Mouse (Mus musculus) ES-E14 (cell line): ENCODE measurements around the gene Kif13a. TPM values are rescaled to one million over a fixed set of nuclear protein-coding genes. Genes with fewer than 3 reads are reported as not detected.

Source experiments
- DNase-seq: peaks from one replicate; pipeline ENCODE4 v3.0.0-alpha.2; 2013; ENCODE audit warnings: low read depth, low spot score
- H3K27ac ChIP-seq: 2 replicates; pipeline ENCODE4 v1.5.1; 2012; ENCODE audit warnings: low read depth, mild to moderate bottlenecking, low read length, moderate library complexity, mixed read lengths; ENCODE audit not compliant: poor library complexity, insufficient read depth, severe bottlenecking
- H3K36me3 ChIP-seq: 2 replicates; pipeline ENCODE4 v1.6.1; 2012; ENCODE audit warnings: mild to moderate bottlenecking, low read length, moderate library complexity, mixed read lengths; ENCODE audit not compliant: control insufficient read depth, poor library complexity, insufficient read depth, severe bottlenecking
- H3K4me1 ChIP-seq, 2 experiments: fragments of 150-350 bp in 1 of 2; sonication (generic) in 1 of 2; 2 replicates each; pipeline ENCODE4 v1.6.1; 2012; ENCODE audit warnings: low read length in 2 of 2, mild to moderate bottlenecking in 1 of 2, mixed read lengths in 1 of 2; ENCODE audit not compliant: control insufficient read depth in 2 of 2, insufficient read depth in 2 of 2, poor library complexity in 1 of 2
- H3K4me3 ChIP-seq, 2 experiments: fragments of 150-350 bp in 1 of 2; sonication (generic) in 1 of 2; 2 replicates each; pipeline ENCODE4 v1.5.1; 2012; ENCODE audit warnings: low read length in 2 of 2, low read depth in 1 of 2, mild to moderate bottlenecking in 1 of 2, mixed read lengths in 1 of 2; ENCODE audit not compliant: insufficient read depth in 1 of 2, poor library complexity in 1 of 2, severe bottlenecking in 1 of 2
- H3K9ac ChIP-seq: 2 replicates; pipeline ENCODE4 v1.6.1; 2012; ENCODE audit warnings: low read depth, mild to moderate bottlenecking, low read length, mixed read lengths; ENCODE audit not compliant: poor library complexity, insufficient read depth, severe bottlenecking
- H3K9me3 ChIP-seq: fragments of 150-350 bp; sonication (generic); 2 replicates; pipeline ENCODE4 v1.6.1; 2012; ENCODE audit warnings: low read depth, mild to moderate bottlenecking, low read length; ENCODE audit not compliant: control insufficient read depth, insufficient read depth
- CHD2 ChIP-seq: IDR thresholded peaks from 2 replicates; pipeline ENCODE4 v1.6.1; 2014; ENCODE audit warnings: mild to moderate bottlenecking, low read depth, low read length, inconsistent platforms
- HCFC1 ChIP-seq: IDR thresholded peaks from 2 replicates; pipeline ENCODE4 v1.6.1; 2012; ENCODE audit warnings: low read length, inconsistent platforms, borderline replicate concordance; ENCODE audit not compliant: insufficient read depth
- MAFK ChIP-seq: IDR thresholded peaks from 2 replicates; pipeline ENCODE4 v1.6.1; 2014; ENCODE audit warnings: mild to moderate bottlenecking, low read depth, low read length, inconsistent platforms; ENCODE audit not compliant: insufficient read depth
- ZC3H11A ChIP-seq: IDR thresholded peaks from 2 replicates; pipeline ENCODE4 v1.6.1; 2012; ENCODE audit warnings: low read depth, mild to moderate bottlenecking, inconsistent platforms, low read length, borderline replicate concordance
- ZNF384 ChIP-seq: IDR thresholded peaks from 2 replicates; pipeline ENCODE4 v1.6.1; 2012; ENCODE audit warnings: low read depth, low read length, inconsistent platforms
- in situ Hi-C, 2 experiments: fragments of 600-800 bp; cut with MboI; formaldehyde crosslinking; loops; one replicate each; pipeline ENCODE4 v1.15.1; 2025; ENCODE audit warnings: low sequenced_read_pairs in 2 of 2, inconsistent platforms in 1 of 2; ENCODE audit not compliant: unreplicated experiment in 2 of 2
- total RNA-seq: library from RNA; depleted of rRNA; stranded (reverse); fragments of 300-350 nt; gene quantifications from 2 replicates; pipeline ENCODE4 v1.2.3, GENCODE M21; 2012

Kif13a gene
- total RNA-seq, 1 experiment, result 23.6 TPM

DNA sequence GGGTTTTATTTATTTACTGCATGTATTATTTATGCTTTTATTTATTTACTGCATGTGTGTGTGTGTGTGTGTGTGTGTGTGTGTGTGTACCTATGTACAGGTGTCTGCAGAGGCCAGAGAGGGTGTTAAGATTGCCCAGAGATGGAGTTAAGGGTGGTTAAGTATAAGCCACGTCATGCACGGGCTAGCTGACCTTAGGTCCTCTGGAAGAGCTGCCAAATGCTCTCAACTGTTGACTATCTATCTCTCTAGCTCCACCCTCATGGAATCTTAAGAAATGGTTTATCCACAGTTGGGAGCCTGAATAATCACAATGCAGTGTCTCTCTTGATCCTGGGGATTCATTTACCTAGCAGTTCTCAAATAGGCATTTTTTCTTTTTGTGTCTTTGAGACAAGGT, 30.8 kb downstream of the Kif13a start:
- in situ Hi-C loops, result no loop called here
- H3K9ac ChIP-seq, result no peak overlapping the region
- no peak overlapping the region for H3K27ac ChIP-seq
- DNase-seq, result no peak
- H3K4me1 ChIP-seq, result peaks cover 2% of the 10 kb centered on the region in 2 experiments; a peak in 2 of 4 replicates
- no peaks in the 10 kb centered on the region for H3K9me3 ChIP-seq
- TF ChIP-seq ZNF384 (no peak), ZC3H11A (no peak), CHD2 (no peak), MAFK (no peak)
- no peak overlapping the region for H3K4me3 ChIP-seq
- no peaks in the 10 kb centered on the region for H3K36me3 ChIP-seq

- in situ Hi-C loops, result no loop called here
These were observed 31.3 kb downstream of the Kif13a start for GRCm38 (mm10) chr13:46898411-46898810.

DNA sequence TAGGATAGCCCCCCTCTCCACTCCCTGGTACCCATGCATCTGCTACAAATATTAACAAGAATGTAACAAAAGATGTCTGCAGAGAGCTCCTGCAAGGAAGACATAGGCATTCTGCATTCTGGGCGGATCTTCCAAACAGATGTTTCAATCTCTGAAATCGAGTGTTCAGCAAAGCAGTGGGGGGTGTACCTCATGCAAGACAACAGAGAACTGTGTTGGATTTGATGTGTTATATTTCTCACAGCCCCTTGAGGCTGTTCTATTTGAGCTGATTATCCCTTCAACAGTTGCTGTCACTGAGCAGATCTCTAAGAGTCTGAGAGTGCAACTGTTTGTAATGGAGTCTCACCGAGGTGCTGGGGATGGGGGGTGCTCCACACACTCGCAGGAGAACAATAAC, 37.3 kb downstream of the Kif13a start:
- Histone ChIP-seq H3K4me3 (no peak overlapping the region), H3K36me3 (no peaks in the 10 kb centered on the region), H3K9me3 (no peaks in the 10 kb centered on the region), H3K9ac (no peak overlapping the region), H3K27ac (no peak overlapping the region), H3K4me1 (peaks cover 2 to 4% of the 10 kb centered on the region in 2 experiments; a peak in 1 of 4 replicates)
- in situ Hi-C loops, result no loop called here
- no peak for TF ChIP-seq MAFK
- no peak for TF ChIP-seq HCFC1
- TF ChIP-seq ZC3H11A, result no peak
- TF ChIP-seq ZNF384, result no peak
- TF ChIP-seq CHD2, result no peak
- no peak for DNase-seq

More at GRCm38 (mm10) chr13:46898411-46898810, 31.3 kb downstream of the Kif13a start:
- DNase-seq, result no peak
- peaks cover 2% of the 10 kb centered on the region in 2 experiments; a peak in 2 of 4 replicates for H3K4me1 ChIP-seq
- H3K27ac ChIP-seq, result no peak overlapping the region
- no peak for TF ChIP-seq HCFC1
- TF ChIP-seq ZC3H11A, result no peak
- TF ChIP-seq ZNF384, result no peak
- no peak for TF ChIP-seq MAFK
- no peak for TF ChIP-seq CHD2
- H3K9me3 ChIP-seq, result no peaks in the 10 kb centered on the region
- H3K36me3 ChIP-seq, result no peaks in the 10 kb centered on the region
- no peak overlapping the region for H3K4me3 ChIP-seq
- no peak overlapping the region for H3K9ac ChIP-seq

DNA sequence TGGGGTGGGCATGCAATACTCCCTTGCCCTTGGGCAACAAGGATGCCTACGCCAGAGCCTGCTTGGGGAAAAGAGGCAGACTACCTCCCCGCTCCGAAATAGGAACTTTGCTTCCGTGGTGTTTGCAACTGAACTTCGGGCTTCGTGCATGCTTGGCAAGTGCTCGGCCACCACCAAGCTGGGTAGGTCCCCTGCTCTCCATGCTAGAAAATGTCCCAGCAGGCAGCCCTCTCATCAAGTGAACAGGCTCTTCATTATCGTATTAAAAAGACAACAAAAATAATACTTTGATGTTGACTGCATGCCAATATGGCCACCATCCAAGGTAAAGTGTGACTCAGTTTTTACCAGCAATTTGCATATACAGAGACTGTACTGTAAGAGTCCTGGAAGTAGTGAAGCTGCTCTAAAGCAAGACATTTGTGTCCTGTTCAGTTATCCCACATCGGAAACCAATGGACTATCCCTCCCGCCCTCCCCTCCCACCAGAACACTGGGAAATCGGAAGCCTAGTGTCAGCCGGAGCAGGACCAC, 41.5 kb downstream of the Kif13a start:
- H3K9ac ChIP-seq, result no peak overlapping the region
- peaks cover 0 to 9% of the 10 kb centered on the region in 2 experiments; a peak in 1 of 4 replicates for H3K4me1 ChIP-seq
- H3K9me3 ChIP-seq, result no peaks in the 10 kb centered on the region
- TF ChIP-seq HCFC1, result no peak
- TF ChIP-seq CHD2, result no peak
- no peak for TF ChIP-seq ZC3H11A
- no peak for TF ChIP-seq MAFK
- TF ChIP-seq ZNF384, result no peak
- no peaks in the 10 kb centered on the region for H3K36me3 ChIP-seq
- in situ Hi-C loops, result no loop called here
- no peak for DNase-seq
- no peak overlapping the region for H3K4me3 ChIP-seq
- H3K27ac ChIP-seq, result no peak overlapping the region
